8 mouse cellular contexts compared by ENCODE assay signal in the genomic region with DNA sequence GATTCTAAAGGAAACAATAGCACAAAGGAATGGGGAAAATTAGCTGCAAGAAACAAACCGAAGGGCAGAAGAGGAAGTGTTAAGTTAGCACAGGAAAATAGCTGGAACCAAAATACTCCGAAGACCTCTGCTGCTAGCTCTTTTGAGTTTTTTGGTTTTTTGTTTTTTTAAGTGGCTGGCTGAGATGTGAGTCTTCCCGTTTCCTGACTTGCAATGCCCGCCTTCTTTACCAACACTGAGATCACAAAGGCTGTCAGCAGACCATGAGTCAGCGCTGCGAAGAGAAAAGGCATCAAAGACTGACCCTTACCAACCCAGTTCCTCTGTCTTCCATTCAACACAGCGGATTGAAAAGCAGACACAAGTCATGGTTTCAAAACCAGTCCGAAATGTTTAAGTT. TPM values are rescaled to one million over a fixed set of nuclear protein-coding genes. Genes with fewer than 3 reads are reported as not detected.
DNase-seq lines count a peak whose midpoint lies in the region; ATAC-seq lines count a peak whose summit lies in the region.

No protein-coding gene starts in this region.

- H3K9me3 ChIP-seq in kidney, embryonic 14.5 days (ENCODE audit: control insufficient read depth, low read length): no peaks in the 10 kb centered on the region
- H3K9me3 ChIP-seq in heart, embryonic 12.5 days (replicated peaks): no peaks in the 10 kb centered on the region

- H3K4me2 ChIP-seq in kidney, embryonic 14.5 days (replicated peaks; ENCODE audit: low read depth, low read length): no peak overlapping the region
- H3K4me2 ChIP-seq in heart, embryonic 12.5 days: no peak overlapping the region

- ATAC-seq in kidney, embryonic 14.5 days (ENCODE audit: low FRiP score, low TSS enrichment): no peak
- no peak; the same call in 1 of the 2 replicates for ATAC-seq in heart, embryonic 12.5 days (ENCODE audit: insufficient number of reproducible peaks, low FRiP score)

- no peaks in the 10 kb centered on the region for H3K36me3 ChIP-seq in kidney, embryonic 14.5 days (ENCODE audit: control insufficient read depth, insufficient read depth, low read length)
- no peaks in the 10 kb centered on the region for H3K36me3 ChIP-seq in heart, embryonic 12.5 days

- no peak overlapping the region for H3K9ac ChIP-seq in kidney, embryonic 14.5 days (ENCODE audit: low read depth, low read length)
- H3K9ac ChIP-seq in heart, embryonic 12.5 days: no peak overlapping the region

- WGBS in kidney, embryonic 14.5 days: 55% methylated on average over 8 of the region's 8 CpGs
- WGBS in heart, embryonic 12.5 days: 40% methylated on average over 8 of the region's 8 CpGs

- H3K27ac ChIP-seq in kidney, embryonic 14.5 days (ENCODE audit: low read depth, low read length): peak overlapping the region; percentile 30; the same call in 1 of the 2 replicates
- H3K27ac ChIP-seq in heart, embryonic 12.5 days (ENCODE audit: poor library complexity, severe bottlenecking): peak overlapping the region; percentile 48

- DNase-seq in kidney, adult 18-20 months: no peak
- peak; percentile 63 for DNase-seq in Muller cell, postnatal 12 days (ENCODE audit: inconsistent ontology term)
- DNase-seq in lung, postnatal 4 days: peak; percentile 50 to 56
- DNase-seq in left cerebral cortex, adult 11 months (ENCODE audit: low spot score): no peak
- DNase-seq in cerebellum, postnatal 4 days (ENCODE audit: low spot score in 2 of 2): no peak
- DNase-seq in urinary bladder, adult 18-20 months (ENCODE audit: low spot score in 2 of 2): no peak

- no peak overlapping the region for H3K4me3 ChIP-seq in kidney, embryonic 14.5 days (ENCODE audit: low read length)
- H3K4me3 ChIP-seq in heart, embryonic 12.5 days: no peak overlapping the region

- no peaks in the 10 kb centered on the region for H3K4me1 ChIP-seq in kidney, embryonic 14.5 days (ENCODE audit: control insufficient read depth, insufficient read depth, low read length)
- peaks cover 8% of the 10 kb centered on the region; the same call in 1 of the 2 replicates for H3K4me1 ChIP-seq in heart, embryonic 12.5 days (replicated peaks)

- no peaks in the 10 kb centered on the region for H3K27me3 ChIP-seq in kidney, embryonic 14.5 days (ENCODE audit: control insufficient read depth, insufficient read depth, low read length)
- no peaks in the 10 kb centered on the region for H3K27me3 ChIP-seq in heart, embryonic 12.5 days (replicated peaks)

RNA-seq across cellular contexts. Expression of a gene that starts 25.5 kb away (rescaled TPM):
- polyA plus RNA-seq in kidney, embryonic 14.5 days (2014; fragmentation: Nextera tagmentation; extraction: Ambion mirVana): 10.4 and 11.1 TPM in 2 replicates
- 86.0 and 87.5 TPM in 2 replicates for polyA plus RNA-seq in heart, embryonic 12.5 days (2016; fragmentation: Nextera tagmentation; extraction: Ambion mirVana)

Comparison
In these comparisons a context has a peak if more than half of its experiments do, and no peak if none do; other contexts are left out.
1. DNase-seq: peak in Muller cell, postnatal 12 days (single experiment) and lung, postnatal 4 days (2 of 2); none in kidney, adult 18-20 months (single experiment), left cerebral cortex, adult 11 months (single experiment), cerebellum, postnatal 4 days (0 of 2) and urinary bladder, adult 18-20 months (0 of 2).